Mouse (Mus musculus) erythroblast, adult 5-6 weeks (primary cell): ENCODE measurements at regions not wholly inside any gene's neighbourhood (a gene's known extent, or its start where the extent isn't known, plus 50 kb on each side); places are given as distances from the start of the nearest gene placed in this dataset.
A peak's percentile ranks its signal among the peaks of the same experiment; 100 is the strongest.

ENCODE experiments used
- ATAC-seq: replicated peaks from 2 replicates; pipeline ENCODE4 v1.8.0; 2016; ENCODE audit warnings: moderate number of reproducible peaks, mild to moderate bottlenecking, moderate TSS enrichment, inconsistent platforms; ENCODE audit not compliant: poor library complexity, low FRiP score, severe bottlenecking

GRCm38 (mm10) chr6:31207231-31207630, 191.3 kb upstream of the Mkln1 start:
- no peak for ATAC-seq

- ATAC-seq, result no peak
Measured at GRCm38 (mm10) chr6:31208224-31208623, 190.3 kb upstream of the Mkln1 start.

- no peak for ATAC-seq
Measured at GRCm38 (mm10) chr6:31209411-31210139, 189.0 kb upstream of the Mkln1 start.

GRCm38 (mm10) chr6:31210209-31210714, 188.3 kb upstream of the Mkln1 start:
- no peak for ATAC-seq

- no peak for ATAC-seq
Measured at GRCm38 (mm10) chr6:31211091-31211490, 187.4 kb upstream of the Mkln1 start.

GRCm38 (mm10) chr6:31211616-31212015, 186.9 kb upstream of the Mkln1 start:
- no peak for ATAC-seq

GRCm38 (mm10) chr6:31212080-31212479, 186.5 kb upstream of the Mkln1 start:
- no peak for ATAC-seq

GRCm38 (mm10) chr6:31212694-31213093, 185.8 kb upstream of the Mkln1 start:
- no peak for ATAC-seq

GRCm38 (mm10) chr6:31213161-31213560, 185.4 kb upstream of the Mkln1 start:
- no peak for ATAC-seq

- ATAC-seq, result no peak
Measured at GRCm38 (mm10) chr6:31215661-31216060, 182.9 kb upstream of the Mkln1 start.

- no peak for ATAC-seq
Measured at GRCm38 (mm10) chr6:31216206-31217059, 182.1 kb upstream of the Mkln1 start.

- ATAC-seq, result no peak
Measured at GRCm38 (mm10) chr6:31217060-31217541, 181.4 kb upstream of the Mkln1 start.

GRCm38 (mm10) chr6:31217641-31218138, 180.8 kb upstream of the Mkln1 start:
- no peak for ATAC-seq

- no peak for ATAC-seq
Measured at GRCm38 (mm10) chr6:31218139-31218750, 180.3 kb upstream of the Mkln1 start.

- no peak for ATAC-seq
Measured at GRCm38 (mm10) chr6:31218880-31219279, 179.7 kb upstream of the Mkln1 start.

GRCm38 (mm10) chr6:31219736-31220135, 178.8 kb upstream of the Mkln1 start:
- no peak for ATAC-seq

GRCm38 (mm10) chr6:31220184-31220931, 178.2 kb upstream of the Mkln1 start:
- peak; percentile 37; the same call in 1 of the 2 replicates for ATAC-seq

GRCm38 (mm10) chr6:31221490-31221889, 177.0 kb upstream of the Mkln1 start:
- ATAC-seq, result no peak

GRCm38 (mm10) chr6:31222024-31222579, 176.4 kb upstream of the Mkln1 start:
- ATAC-seq, result no peak
